Mouse (Mus musculus): ENCODE data around the gene Mettl1.

DNA sequence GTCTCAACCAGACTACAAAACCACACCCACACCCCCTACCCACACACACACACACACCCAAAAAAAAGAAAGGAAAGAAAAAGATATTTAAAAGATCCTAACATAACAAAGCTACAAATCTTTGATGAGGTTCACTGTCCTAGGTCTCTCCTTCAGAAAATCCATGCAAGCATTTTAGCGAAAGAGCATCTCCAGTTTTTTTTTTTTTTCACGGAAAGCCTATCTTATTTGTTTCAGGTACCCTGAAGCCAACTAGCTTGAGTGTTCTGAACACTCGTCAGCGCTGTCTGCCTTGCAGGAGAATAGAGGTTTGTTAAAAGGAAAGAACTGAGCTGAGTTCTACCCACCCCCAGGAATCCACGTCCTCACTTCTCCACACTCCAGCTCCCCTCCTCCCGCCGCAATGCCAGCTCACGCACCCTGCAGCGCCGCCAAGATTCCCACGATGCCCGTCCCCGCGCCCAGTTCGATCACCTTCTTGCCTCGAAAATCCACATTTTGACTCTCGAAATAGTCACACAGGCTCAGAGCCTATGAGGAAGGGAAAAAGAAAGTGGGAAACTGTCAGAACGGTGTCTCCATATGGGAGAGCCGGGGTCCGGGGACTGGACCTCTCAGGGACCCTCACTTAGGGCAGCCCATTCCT is 522 bp upstream of the Mettl1 start:
- TF ChIP-seq CTCF (conservative IDR thresholded peaks at IDR 0.05; ENCODE audit: low read length) (no peak), NANOG (IDR thresholded peaks at IDR 0.05; ENCODE audit: borderline replicate concordance, low read length) (no peak)

All from E14TG2a.4 (cell line).